Mouse (Mus musculus): Measurements from ENCODE around the gene S100a11. TPM values are rescaled to one million over a fixed set of nuclear protein-coding genes. Genes with fewer than 3 reads are reported as not detected.

S100a11 gene
- total RNA-seq, 1 experiment from 2014 or later, result 49.1 TPM

Other genes with a start within 250 kb of the S100a11 start
- gene Flg, start 247.0 kb upstream of the S100a11 start, total RNA-seq (2017), result not detected in 2 replicates
- not detected in 2 replicates for gene Hrnr, start 200.7 kb upstream of the S100a11 start, total RNA-seq (2017)
- gene Rptn, start 126.8 kb upstream of the S100a11 start, total RNA-seq (2017), result not detected in 2 replicates
- gene Tchh, start 78.2 kb upstream of the S100a11 start, total RNA-seq (2017), result not detected in 2 replicates
- gene Tchhl1, start 51.7 kb upstream of the S100a11 start, total RNA-seq (2017), result not detected in 2 replicates
- 357 and 381 TPM in 2 replicates for gene S100a10, start 34.6 kb downstream of the S100a11 start, total RNA-seq (2017)
- gene Tdpoz2, start 132.2 kb downstream of the S100a11 start, total RNA-seq (2017), result not detected in 2 replicates
- gene Tdpoz1, start 155.8 kb downstream of the S100a11 start, total RNA-seq (2017), result not detected in 2 replicates
- not detected in 2 replicates for gene Gm37596, start 172.6 kb downstream of the S100a11 start, total RNA-seq (2017)

Measured in hematopoietic stem cell, adult 5-6 weeks (primary cell).